Mouse (Mus musculus) erythroblast, embryonic 14.5 days (primary cell): Measurements from ENCODE around the gene Tmem240.
"Not testable (repeated sequence)": the region's sequence is repeated elsewhere in the genome, so short reads cannot be mapped to it uniquely, and the experiment has no call there.

Experiments used
- GATA1 ChIP-seq: IDR thresholded peaks from 2 replicates; pipeline ENCODE4 v1.6.1; 2012; ENCODE audit warnings: low read length, inconsistent platforms, mixed read lengths
- TAL1 ChIP-seq: IDR thresholded peaks from 3 replicates; pipeline ENCODE4 v1.6.1; 2012; ENCODE audit warnings: low read length, inconsistent platforms, mixed read lengths

GRCm38 (mm10) chr4:155788833-155789232 lies 54.2 kb downstream of the Tmem240 start:
- TF ChIP-seq TAL1, GATA1: not testable (repeated sequence)
